Mouse (Mus musculus) megakaryocyte-erythroid progenitor cell, adult 5-6 weeks (primary cell): ENCODE data around the gene Unc45a. TPM values are rescaled to one million over a fixed set of nuclear protein-coding genes. Genes with fewer than 3 reads are reported as not detected.

ENCODE experiments used
- ATAC-seq: replicated peaks from 2 replicates; pipeline ENCODE4 v1.8.0; 2016; ENCODE audit warnings: mild to moderate bottlenecking, inconsistent platforms; ENCODE audit not compliant: severe bottlenecking, poor library complexity, low FRiP score, low TSS enrichment
- total RNA-seq, 2 experiments: library from RNA; stranded (forward) in 1 of 2; stranded (reverse) in 1 of 2; fragments of 200-1000, 215-1000 nt in 1 of 2; fragments of >200 nt in 1 of 2; fragmentation: Nextera tagmentation in 1 of 2; gene quantifications; 2 replicates each; pipeline ENCODE4 v1.2.3; 2014 to 2017

Unc45a gene
- total RNA-seq, 2 experiments from 2014 or later = 11.2 to 23.2 TPM

- no peak for ATAC-seq
These were observed 45.8 kb downstream of the Unc45a start for GRCm38 (mm10) chr7:80294764-80295648.

- ATAC-seq = peak; percentile 98
These were observed 46.6 kb downstream of the Unc45a start, which contains the start of gene Prc1 for GRCm38 (mm10) chr7:80294062-80294763. Prc1 (plus strand) TSS chr7:80294450.

- no peak for ATAC-seq
These were observed 53.1 kb downstream of the Unc45a start for GRCm38 (mm10) chr7:80287736-80288135.

- no peak for ATAC-seq
These were observed 55.1 kb downstream of the Unc45a start for GRCm38 (mm10) chr7:80285725-80286124.

- no peak for ATAC-seq
These were observed 56.4 kb downstream of the Unc45a start for GRCm38 (mm10) chr7:80284391-80284790.

- no peak for ATAC-seq
These were observed 57.4 kb downstream of the Unc45a start for GRCm38 (mm10) chr7:80283226-80283918.

GRCm38 (mm10) chr7:80281646-80282045 is 59.2 kb downstream of the Unc45a start:
- no peak for ATAC-seq

- ATAC-seq = no peak
These were observed 59.8 kb downstream of the Unc45a start for GRCm38 (mm10) chr7:80280998-80281397.

- no peak for ATAC-seq
These were observed 60.8 kb downstream of the Unc45a start for GRCm38 (mm10) chr7:80280032-80280431.

- ATAC-seq = no peak
These were observed 64.4 kb downstream of the Unc45a start for GRCm38 (mm10) chr7:80276374-80276773.

Other genes starting within 250 kb of the Unc45a start
- 80.7 and 102 TPM in 2 replicates for gene Idh2, start 225.6 kb downstream of the Unc45a start, total RNA-seq (2014; fragmentation: Nextera tagmentation)
- 117 and 132 TPM in 2 replicates for gene Idh2, start 225.6 kb downstream of the Unc45a start, total RNA-seq (2017)
- gene Sema4b, start 154.2 kb downstream of the Unc45a start, total RNA-seq (2014; fragmentation: Nextera tagmentation) = 8.3 and 13.4 TPM in 2 replicates
- gene Sema4b, start 154.2 kb downstream of the Unc45a start, total RNA-seq (2017) = 3.2 and 3.4 TPM in 2 replicates
- 65.7 and 67.1 TPM in 2 replicates for gene Cib1, start 108.2 kb downstream of the Unc45a start, total RNA-seq (2014; fragmentation: Nextera tagmentation)
- 28.8 and 42.4 TPM in 2 replicates for gene Cib1, start 108.2 kb downstream of the Unc45a start, total RNA-seq (2017)
- gene Gdpgp1, start 108.1 kb downstream of the Unc45a start, total RNA-seq (2014; fragmentation: Nextera tagmentation) = 8.2 and 9.7 TPM in 2 replicates
- 2.7 and 4.7 TPM in 2 replicates for gene Gdpgp1, start 108.1 kb downstream of the Unc45a start, total RNA-seq (2017)
- not detected in 2 replicates for gene Ttll13, start 94.6 kb downstream of the Unc45a start, total RNA-seq (2014; fragmentation: Nextera tagmentation)
- gene Ttll13, start 94.6 kb downstream of the Unc45a start, total RNA-seq (2017) = 0.11 and 1.9 TPM in 2 replicates
- 24.4 and 37.7 TPM in 2 replicates for gene Ngrn, start 79.8 kb downstream of the Unc45a start, total RNA-seq (2014; fragmentation: Nextera tagmentation)
- gene Ngrn, start 79.8 kb downstream of the Unc45a start, total RNA-seq (2017) = 18.8 and 25.7 TPM in 2 replicates
- gene Vps33b, start 71.4 kb downstream of the Unc45a start, total RNA-seq (2014; fragmentation: Nextera tagmentation) = 33.6 and 37.9 TPM in 2 replicates
- 43.4 and 54.7 TPM in 2 replicates for gene Vps33b, start 71.4 kb downstream of the Unc45a start, total RNA-seq (2017)
- gene Prc1, start 46.6 kb downstream of the Unc45a start, total RNA-seq (2014; fragmentation: Nextera tagmentation) = 75.1 and 96.7 TPM in 2 replicates
- 135 and 138 TPM in 2 replicates for gene Prc1, start 46.6 kb downstream of the Unc45a start, total RNA-seq (2017)
- 22.7 and 26.3 TPM in 2 replicates for gene Rccd1, start 16.6 kb downstream of the Unc45a start, total RNA-seq (2014; fragmentation: Nextera tagmentation)
- gene Rccd1, start 16.6 kb downstream of the Unc45a start, total RNA-seq (2017) = 20.4 and 25.0 TPM in 2 replicates
- 13.2 and 17.8 TPM in 2 replicates for gene Hddc3, start 2.1 kb upstream of the Unc45a start, total RNA-seq (2014; fragmentation: Nextera tagmentation)
- 10.9 and 40.6 TPM in 2 replicates for gene Hddc3, start 2.1 kb upstream of the Unc45a start, total RNA-seq (2017)
- 20.3 and 33.2 TPM in 2 replicates for gene Man2a2, start 30.4 kb upstream of the Unc45a start, total RNA-seq (2014; fragmentation: Nextera tagmentation)
- gene Man2a2, start 30.4 kb upstream of the Unc45a start, total RNA-seq (2017) = 10.8 and 19.4 TPM in 2 replicates
- gene Fes, start 46.9 kb upstream of the Unc45a start, total RNA-seq (2014; fragmentation: Nextera tagmentation) = 12.5 and 23.2 TPM in 2 replicates
- 1.8 and 17.9 TPM in 2 replicates for gene Fes, start 46.9 kb upstream of the Unc45a start, total RNA-seq (2017)
- gene Furin, start 64.4 kb upstream of the Unc45a start, total RNA-seq (2014; fragmentation: Nextera tagmentation) = 24.9 and 31.5 TPM in 2 replicates
- gene Furin, start 64.4 kb upstream of the Unc45a start, total RNA-seq (2017) = 8.2 and 10.0 TPM in 2 replicates
- 110 and 139 TPM in 2 replicates for gene Blm, start 194.1 kb upstream of the Unc45a start, total RNA-seq (2014; fragmentation: Nextera tagmentation)
- 72.4 and 78.2 TPM in 2 replicates for gene Blm, start 194.1 kb upstream of the Unc45a start, total RNA-seq (2017)